Mouse (Mus musculus): ENCODE results near the gene Vwc2.

Gene Vwc2

GRCm38 (mm10) chr11:11114234-11115030, 409 bp downstream of the Vwc2 start:
- Histone ChIP-seq H3K9me3 (ENCODE audit: low read length) (peaks cover 15% of the 10 kb centered on the region), H3K4me3 (replicated peaks; ENCODE audit: low read length) (peak overlapping the region; percentile 80), H3K27me3 (ENCODE audit: insufficient read depth, low read length) (peaks cover 68% of the 10 kb centered on the region), H3K36me3 (ENCODE audit: insufficient read depth, low read length) (no peaks in the 10 kb centered on the region), H3K4me1 (replicated peaks; ENCODE audit: low read depth, low read length) (peaks cover 25% of the 10 kb centered on the region)
- TF ChIP-seq CTCF (conservative IDR thresholded peaks at IDR 0.05; ENCODE audit: low read length), result no peak
- TF ChIP-seq POU5F1 (IDR thresholded peaks at IDR 0.05; ENCODE audit: borderline replicate concordance, low read length), result no peak
- no peak for TF ChIP-seq NANOG (IDR thresholded peaks at IDR 0.05; ENCODE audit: borderline replicate concordance, low read length)

GRCm38 (mm10) chr11:11115031-11115647, 1.1 kb downstream of the Vwc2 start:
- Histone ChIP-seq H3K36me3 (ENCODE audit: insufficient read depth, low read length) (no peaks in the 10 kb centered on the region), H3K9me3 (ENCODE audit: low read length) (peaks cover 15% of the 10 kb centered on the region), H3K4me3 (replicated peaks; ENCODE audit: low read length) (peak overlapping the region; percentile 80), H3K4me1 (replicated peaks; ENCODE audit: low read depth, low read length) (peaks cover 25% of the 10 kb centered on the region), H3K27me3 (ENCODE audit: insufficient read depth, low read length) (peaks cover 69% of the 10 kb centered on the region)
- TF ChIP-seq POU5F1 (IDR thresholded peaks at IDR 0.05; ENCODE audit: borderline replicate concordance, low read length) (no peak), CTCF (conservative IDR thresholded peaks at IDR 0.05; ENCODE audit: low read length) (no peak), NANOG (IDR thresholded peaks at IDR 0.05; ENCODE audit: borderline replicate concordance, low read length) (no peak)

GRCm38 (mm10) chr11:11115648-11116590, 1.9 kb downstream of the Vwc2 start:
- H3K4me1 ChIP-seq (replicated peaks; ENCODE audit: low read depth, low read length), result peaks cover 25% of the 10 kb centered on the region
- peaks cover 69% of the 10 kb centered on the region for H3K27me3 ChIP-seq (ENCODE audit: insufficient read depth, low read length)
- H3K9me3 ChIP-seq (ENCODE audit: low read length), result peaks cover 13% of the 10 kb centered on the region
- TF ChIP-seq CTCF (conservative IDR thresholded peaks at IDR 0.05; ENCODE audit: low read length) (no peak), POU5F1 (IDR thresholded peaks at IDR 0.05; ENCODE audit: borderline replicate concordance, low read length) (no peak), NANOG (IDR thresholded peaks at IDR 0.05; ENCODE audit: borderline replicate concordance, low read length) (no peak)
- H3K4me3 ChIP-seq (replicated peaks; ENCODE audit: low read length), result peak overlapping the region; percentile 80
- H3K36me3 ChIP-seq (ENCODE audit: insufficient read depth, low read length), result no peaks in the 10 kb centered on the region

GRCm38 (mm10) chr11:11116736-11117135, 2.7 kb downstream of the Vwc2 start:
- peaks cover 5% of the 10 kb centered on the region for H3K9me3 ChIP-seq (ENCODE audit: low read length)
- H3K4me1 ChIP-seq (replicated peaks; ENCODE audit: low read depth, low read length), result peaks cover 25% of the 10 kb centered on the region
- TF ChIP-seq NANOG (IDR thresholded peaks at IDR 0.05; ENCODE audit: borderline replicate concordance, low read length) (peak; percentile 46), CTCF (conservative IDR thresholded peaks at IDR 0.05; ENCODE audit: low read length) (no peak), POU5F1 (IDR thresholded peaks at IDR 0.05; ENCODE audit: borderline replicate concordance, low read length) (0 out of 2 replicates have a peak, but pooled peaks have one; percentile 42)
- H3K4me3 ChIP-seq (replicated peaks; ENCODE audit: low read length), result peak overlapping the region; percentile 80
- peaks cover 66% of the 10 kb centered on the region for H3K27me3 ChIP-seq (ENCODE audit: insufficient read depth, low read length)
- no peaks in the 10 kb centered on the region for H3K36me3 ChIP-seq (ENCODE audit: insufficient read depth, low read length)

- H3K4me1 ChIP-seq (replicated peaks; ENCODE audit: low read depth, low read length), result no peaks in the 10 kb centered on the region
- no peaks in the 10 kb centered on the region for H3K9me3 ChIP-seq (ENCODE audit: low read length)
- H3K36me3 ChIP-seq (ENCODE audit: insufficient read depth, low read length), result no peaks in the 10 kb centered on the region
- H3K27me3 ChIP-seq (ENCODE audit: insufficient read depth, low read length), result peaks cover 13% of the 10 kb centered on the region
- H3K4me3 ChIP-seq (replicated peaks; ENCODE audit: low read length), result no peak overlapping the region
- TF ChIP-seq NANOG (IDR thresholded peaks at IDR 0.05; ENCODE audit: borderline replicate concordance, low read length) (no peak), POU5F1 (IDR thresholded peaks at IDR 0.05; ENCODE audit: borderline replicate concordance, low read length) (no peak), CTCF (conservative IDR thresholded peaks at IDR 0.05; ENCODE audit: low read length) (no peak)
Measured at GRCm38 (mm10) chr11:11122866-11123265, 8.8 kb downstream of the Vwc2 start.

- H3K4me3 ChIP-seq (replicated peaks; ENCODE audit: low read length), result no peak overlapping the region
- TF ChIP-seq POU5F1 (IDR thresholded peaks at IDR 0.05; ENCODE audit: borderline replicate concordance, low read length), result no peak
- peak; percentile 78 for TF ChIP-seq CTCF (conservative IDR thresholded peaks at IDR 0.05; ENCODE audit: low read length)
- H3K27me3 ChIP-seq (ENCODE audit: insufficient read depth, low read length), result peaks cover 8% of the 10 kb centered on the region; the same call in 1 of the 2 replicates
- H3K4me1 ChIP-seq (replicated peaks; ENCODE audit: low read depth, low read length), result no peaks in the 10 kb centered on the region
- no peaks in the 10 kb centered on the region for H3K9me3 ChIP-seq (ENCODE audit: low read length)
- H3K36me3 ChIP-seq (ENCODE audit: insufficient read depth, low read length), result no peaks in the 10 kb centered on the region
Measured at GRCm38 (mm10) chr11:11131414-11132077, 17.5 kb downstream of the Vwc2 start.

GRCm38 (mm10) chr11:11140622-11141021, 26.6 kb downstream of the Vwc2 start:
- H3K4me3 ChIP-seq (replicated peaks; ENCODE audit: low read length), result no peak overlapping the region
- TF ChIP-seq CTCF (conservative IDR thresholded peaks at IDR 0.05; ENCODE audit: low read length) (peak; percentile 20), POU5F1 (IDR thresholded peaks at IDR 0.05; ENCODE audit: borderline replicate concordance, low read length) (no peak), NANOG (IDR thresholded peaks at IDR 0.05; ENCODE audit: borderline replicate concordance, low read length) (no peak)
- no peaks in the 10 kb centered on the region for H3K4me1 ChIP-seq (replicated peaks; ENCODE audit: low read depth, low read length)
- no peaks in the 10 kb centered on the region for H3K9me3 ChIP-seq (ENCODE audit: low read length)
- no peaks in the 10 kb centered on the region for H3K36me3 ChIP-seq (ENCODE audit: insufficient read depth, low read length)
- H3K27me3 ChIP-seq (ENCODE audit: insufficient read depth, low read length), result no peaks in the 10 kb centered on the region

Data from E14TG2a.4 (cell line).